Mouse (Mus musculus): ENCODE results near the gene Sgip1. TPM values are rescaled to one million over a fixed set of nuclear protein-coding genes. Genes with fewer than 3 reads are reported as not detected.

The Sgip1 gene
- polyA plus RNA-seq, 1 experiment: 0.35 TPM

DNA sequence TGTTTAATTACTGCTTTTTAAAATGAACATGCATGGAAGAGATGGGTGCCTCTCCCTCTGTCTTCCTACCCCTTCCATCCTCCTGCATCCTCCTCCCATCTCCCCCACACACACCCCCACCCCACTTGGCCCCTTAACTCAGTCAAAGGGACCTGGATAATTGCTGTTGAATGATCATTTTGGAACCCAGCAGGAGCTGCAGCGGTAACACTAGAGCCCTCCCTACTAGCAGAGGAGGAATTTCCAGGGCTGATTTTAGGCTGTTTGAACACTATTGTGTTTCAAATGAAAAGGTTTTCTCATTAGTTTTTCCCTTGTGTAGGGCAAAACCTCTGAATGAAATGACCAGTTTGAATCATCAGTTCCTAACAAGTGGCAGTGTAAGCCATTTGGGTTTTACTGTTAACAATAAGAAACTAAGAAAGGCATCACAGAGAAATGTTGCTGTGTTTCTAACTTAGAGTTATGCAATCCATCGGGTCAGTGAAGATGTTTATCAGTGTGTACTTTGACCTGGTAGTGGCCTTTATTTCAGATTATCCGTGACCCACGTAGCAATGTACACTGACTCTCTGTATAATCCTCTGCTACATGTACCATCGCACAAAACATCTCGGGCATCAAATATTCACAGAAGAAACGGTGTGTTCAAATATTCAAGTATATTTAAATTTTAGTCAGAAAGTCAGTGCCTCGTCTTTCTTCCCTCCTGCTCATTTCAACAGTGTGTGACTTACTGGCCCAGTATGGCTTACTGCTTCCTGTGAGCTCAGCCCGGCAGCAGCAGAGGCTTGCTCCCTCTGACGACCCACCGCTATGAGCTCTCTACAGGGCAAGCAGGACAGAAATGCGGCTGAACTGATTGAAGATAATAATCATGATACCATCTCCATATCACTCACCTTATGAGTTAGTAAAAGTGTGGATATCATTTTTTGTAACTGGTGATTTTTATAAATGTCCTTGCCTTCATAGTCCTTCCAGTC lies 235.5 kb downstream of the Sgip1 start:
- TF ChIP-seq CTCF (IDR thresholded peaks at IDR 0.05; ENCODE audit: extremely low read depth, insufficient read length, insufficient replicate concordance, low read depth, low read length) (no peak), POLR2A (IDR thresholded peaks at IDR 0.05; ENCODE audit: low read depth, low read length) (no peak)
- no peak overlapping the region for H3K27ac ChIP-seq (ENCODE audit: insufficient read depth, low read depth, low read length)
- WGBS: 57% methylated on average over 12 of the region's 12 CpGs

DNA sequence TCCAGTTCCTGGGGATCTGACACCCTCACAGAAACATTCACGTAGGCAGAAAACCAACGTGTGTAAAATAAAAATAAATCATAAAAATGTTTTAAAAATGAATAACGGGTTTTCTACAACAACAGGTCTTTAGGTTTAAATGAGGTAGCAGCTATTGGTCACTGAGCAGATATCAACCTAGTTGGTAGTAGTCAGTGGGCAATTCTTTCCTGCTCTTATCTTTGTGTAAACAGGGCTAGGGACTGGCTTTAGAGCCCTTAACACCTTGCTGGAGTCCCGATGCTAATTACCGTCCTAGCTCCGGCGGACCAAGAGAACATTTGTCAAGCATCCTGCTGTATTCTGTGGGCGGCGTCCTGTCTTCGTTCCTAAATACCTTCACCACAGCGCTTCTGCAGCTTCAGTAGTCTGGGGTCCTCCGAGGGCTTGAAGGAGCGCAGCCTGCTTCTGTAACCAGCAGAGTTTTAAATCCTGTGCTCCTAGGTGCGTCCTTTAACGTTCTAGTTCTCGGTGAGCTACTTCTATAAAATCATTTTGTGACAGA lies 236.8 kb downstream of the Sgip1 start:
- 15% methylated on average over 16 of the region's 16 CpGs for WGBS
- 0 out of 2 replicates have a peak, but pooled peaks cover 2% of the 10 kb centered on the region for H3K4me1 ChIP-seq (ENCODE audit: control insufficient read depth, insufficient read depth, insufficient read length, low read length)
- TF ChIP-seq CTCF (IDR thresholded peaks at IDR 0.05; ENCODE audit: extremely low read depth, insufficient read length, insufficient replicate concordance, low read depth, low read length): no peak
- TF ChIP-seq POLR2A (IDR thresholded peaks at IDR 0.05; ENCODE audit: low read depth, low read length): no peak
- no peaks in the 10 kb centered on the region for H3K36me3 ChIP-seq (ENCODE audit: control insufficient read depth, insufficient read depth, low read length)
- peaks cover 11% of the 10 kb centered on the region; the same call in 1 of the 2 replicates for H3K27me3 ChIP-seq (ENCODE audit: control insufficient read depth, insufficient read depth, low read length)
- H3K27ac ChIP-seq (ENCODE audit: insufficient read depth, low read depth, low read length): no peak overlapping the region
- H3K4me3 ChIP-seq (ENCODE audit: low read depth, low read length): no peak overlapping the region

More for the DNA sequence above, 235.5 kb downstream of the Sgip1 start:
- H3K4me1 ChIP-seq (ENCODE audit: control insufficient read depth, insufficient read depth, insufficient read length, low read length): 0 out of 2 replicates have a peak, but pooled peaks cover 2% of the 10 kb centered on the region
- no peak overlapping the region for H3K4me3 ChIP-seq (ENCODE audit: low read depth, low read length)
- no peaks in the 10 kb centered on the region for H3K36me3 ChIP-seq (ENCODE audit: control insufficient read depth, insufficient read depth, low read length)
- peaks cover 11% of the 10 kb centered on the region; the same call in 1 of the 2 replicates for H3K27me3 ChIP-seq (ENCODE audit: control insufficient read depth, insufficient read depth, low read length)

DNA sequence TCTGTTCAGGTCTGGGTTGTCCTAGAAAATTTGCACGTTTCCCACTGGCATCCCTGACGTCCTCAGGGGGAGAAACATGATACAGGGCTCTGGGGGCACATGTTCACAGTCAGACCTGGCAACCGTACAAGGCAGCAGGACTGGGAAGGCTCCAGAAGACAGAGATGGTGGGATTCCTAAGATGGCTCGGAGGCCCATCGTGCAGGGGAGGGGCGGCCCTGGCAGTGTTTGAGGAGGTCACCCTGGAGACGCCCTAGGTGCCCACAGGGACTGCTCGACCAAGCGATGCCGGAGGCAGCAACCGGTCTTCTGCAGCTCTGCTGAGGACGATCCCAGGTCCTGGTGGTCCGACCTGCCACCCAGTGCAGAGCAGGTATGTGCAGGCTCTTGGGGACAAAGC lies 237.3 kb downstream of the Sgip1 start, which contains the start of gene Tctex1d1:
Tctex1d1 (plus strand) TSS at position 167 of the 400 bp plus-strand sequence.
- Histone ChIP-seq H3K36me3 (ENCODE audit: control insufficient read depth, insufficient read depth, low read length) (no peaks in the 10 kb centered on the region), H3K4me3 (ENCODE audit: low read depth, low read length) (peak within 1 kb of the TSS; percentile 5; the same call in 1 of the 2 replicates), H3K27me3 (ENCODE audit: control insufficient read depth, insufficient read depth, low read length) (peaks cover 11% of the 10 kb centered on the region; the same call in 1 of the 2 replicates), H3K27ac (ENCODE audit: insufficient read depth, low read depth, low read length) (no peak within 1 kb of the TSS), H3K4me1 (ENCODE audit: control insufficient read depth, insufficient read depth, insufficient read length, low read length) (0 out of 2 replicates have a peak, but pooled peaks cover 2% of the 10 kb centered on the region)
- TF ChIP-seq POLR2A (IDR thresholded peaks at IDR 0.05; ENCODE audit: low read depth, low read length): no peak
- no peak for TF ChIP-seq CTCF (IDR thresholded peaks at IDR 0.05; ENCODE audit: extremely low read depth, insufficient read length, insufficient replicate concordance, low read depth, low read length)
- 6% methylated on average over 13 of the region's 13 CpGs for WGBS

DNA sequence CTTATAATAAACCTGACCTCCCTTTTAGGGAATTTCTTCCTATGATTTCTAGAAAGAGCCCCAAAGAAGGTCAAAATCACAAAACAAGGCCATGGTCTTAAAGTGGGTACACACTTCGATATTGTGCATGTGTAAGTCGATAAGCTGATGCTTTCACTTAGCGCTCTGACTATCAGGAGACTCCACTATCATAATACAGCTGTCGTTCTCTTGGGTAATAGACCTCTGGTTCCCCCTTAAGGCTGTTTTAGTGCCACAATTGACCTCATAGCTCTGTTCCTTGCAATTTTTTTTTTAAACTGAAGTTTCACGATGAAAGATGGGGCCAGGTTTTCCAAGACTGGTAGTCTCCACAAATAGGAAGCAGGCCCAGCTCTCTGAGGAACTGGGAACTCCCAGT lies 238.3 kb downstream of the Sgip1 start:
- WGBS: 44% methylated on average over 5 of the region's 5 CpGs
- H3K4me3 ChIP-seq (ENCODE audit: low read depth, low read length): no peak overlapping the region
- TF ChIP-seq CTCF (IDR thresholded peaks at IDR 0.05; ENCODE audit: extremely low read depth, insufficient read length, insufficient replicate concordance, low read depth, low read length): no peak
- no peak for TF ChIP-seq POLR2A (IDR thresholded peaks at IDR 0.05; ENCODE audit: low read depth, low read length)
- 0 out of 2 replicates have a peak, but pooled peaks cover 2% of the 10 kb centered on the region for H3K4me1 ChIP-seq (ENCODE audit: control insufficient read depth, insufficient read depth, insufficient read length, low read length)
- no peak overlapping the region for H3K27ac ChIP-seq (ENCODE audit: insufficient read depth, low read depth, low read length)
- H3K27me3 ChIP-seq (ENCODE audit: control insufficient read depth, insufficient read depth, low read length): peaks cover 11% of the 10 kb centered on the region; the same call in 1 of the 2 replicates
- H3K36me3 ChIP-seq (ENCODE audit: control insufficient read depth, insufficient read depth, low read length): no peaks in the 10 kb centered on the region

DNA sequence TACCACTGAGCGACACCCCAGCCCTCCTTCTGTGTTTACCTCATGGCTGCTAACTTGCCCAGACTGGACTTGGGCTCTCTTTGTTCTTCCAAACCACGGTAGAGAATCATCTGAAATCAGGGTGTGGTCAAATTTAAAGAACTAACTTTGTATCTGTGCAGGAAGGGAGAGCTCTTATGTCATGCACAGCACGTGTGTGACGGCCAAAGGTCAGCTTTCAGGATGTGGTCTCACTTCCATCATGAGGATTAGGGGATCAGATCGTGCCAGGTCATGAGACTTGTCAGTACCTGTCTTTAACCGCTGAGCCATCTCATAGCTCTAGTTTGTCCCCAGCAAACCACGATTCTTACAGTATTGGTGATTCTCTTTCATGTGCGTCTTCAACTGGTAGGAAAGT lies 240.6 kb downstream of the Sgip1 start:
- Histone ChIP-seq H3K4me1 (ENCODE audit: control insufficient read depth, insufficient read depth, insufficient read length, low read length) (0 out of 2 replicates have a peak, but pooled peaks cover 2% of the 10 kb centered on the region), H3K27me3 (ENCODE audit: control insufficient read depth, insufficient read depth, low read length) (peaks cover 11% of the 10 kb centered on the region; the same call in 1 of the 2 replicates), H3K4me3 (ENCODE audit: low read depth, low read length) (no peak overlapping the region), H3K27ac (ENCODE audit: insufficient read depth, low read depth, low read length) (no peak overlapping the region), H3K36me3 (ENCODE audit: control insufficient read depth, insufficient read depth, low read length) (no peaks in the 10 kb centered on the region)
- 63% methylated on average over 8 of the region's 8 CpGs for WGBS
- TF ChIP-seq POLR2A (IDR thresholded peaks at IDR 0.05; ENCODE audit: low read depth, low read length) (no peak), CTCF (IDR thresholded peaks at IDR 0.05; ENCODE audit: extremely low read depth, insufficient read length, insufficient replicate concordance, low read depth, low read length) (no peak)

DNA sequence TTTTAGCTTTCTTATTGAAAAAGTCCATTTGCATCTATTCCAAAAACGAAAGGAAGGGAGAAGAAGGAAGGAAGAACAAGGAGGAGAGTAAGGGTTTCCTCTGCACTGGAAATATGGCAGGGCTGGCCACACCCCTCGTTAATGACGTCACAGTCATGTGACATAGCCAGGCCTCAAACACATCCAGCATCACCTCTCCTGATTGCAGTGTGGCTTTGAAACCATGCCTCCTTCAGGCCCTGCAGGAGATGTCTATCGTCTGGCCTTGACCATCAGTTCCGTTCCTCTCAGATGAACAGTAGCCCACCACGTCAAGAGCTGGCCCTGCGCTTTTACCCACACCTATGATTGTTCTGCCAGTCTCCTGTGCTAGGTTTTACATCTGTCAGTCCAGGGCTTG lies 245.1 kb downstream of the Sgip1 start:
- TF ChIP-seq CTCF (IDR thresholded peaks at IDR 0.05; ENCODE audit: extremely low read depth, insufficient read length, insufficient replicate concordance, low read depth, low read length) (no peak), POLR2A (IDR thresholded peaks at IDR 0.05; ENCODE audit: low read depth, low read length) (no peak)
- Histone ChIP-seq H3K36me3 (ENCODE audit: control insufficient read depth, insufficient read depth, low read length) (no peaks in the 10 kb centered on the region), H3K4me1 (ENCODE audit: control insufficient read depth, insufficient read depth, insufficient read length, low read length) (no peaks in the 10 kb centered on the region), H3K27ac (ENCODE audit: insufficient read depth, low read depth, low read length) (no peak overlapping the region), H3K4me3 (ENCODE audit: low read depth, low read length) (no peak overlapping the region), H3K27me3 (ENCODE audit: control insufficient read depth, insufficient read depth, low read length) (no peaks in the 10 kb centered on the region)
- 70% methylated on average over 7 of the region's 7 CpGs for WGBS

DNA sequence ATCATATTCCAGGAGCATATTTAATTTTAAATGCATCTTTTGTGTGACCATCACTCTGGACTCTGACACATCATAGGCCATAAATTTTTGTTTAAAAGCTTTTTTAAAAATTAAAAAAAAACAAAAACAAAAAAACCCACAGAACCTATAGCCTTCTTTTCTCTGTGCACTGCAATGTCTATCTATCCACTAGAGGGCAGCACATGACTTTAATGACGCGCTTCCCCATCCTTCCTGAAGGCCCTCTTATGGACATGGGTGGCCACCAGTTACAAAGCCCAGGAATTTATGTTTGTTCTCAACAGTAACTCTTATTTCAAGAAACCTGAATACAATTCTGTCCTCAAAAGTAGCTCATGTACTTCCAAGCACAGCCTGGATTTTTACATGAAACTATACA lies 245.8 kb downstream of the Sgip1 start:
- H3K27me3 ChIP-seq (ENCODE audit: control insufficient read depth, insufficient read depth, low read length): no peaks in the 10 kb centered on the region
- 3% methylated on average over 2 of the region's 2 CpGs for WGBS
- no peaks in the 10 kb centered on the region for H3K36me3 ChIP-seq (ENCODE audit: control insufficient read depth, insufficient read depth, low read length)
- no peaks in the 10 kb centered on the region for H3K4me1 ChIP-seq (ENCODE audit: control insufficient read depth, insufficient read depth, insufficient read length, low read length)
- no peak for TF ChIP-seq POLR2A (IDR thresholded peaks at IDR 0.05; ENCODE audit: low read depth, low read length)
- TF ChIP-seq CTCF (IDR thresholded peaks at IDR 0.05; ENCODE audit: extremely low read depth, insufficient read length, insufficient replicate concordance, low read depth, low read length): peak; percentile 57; the same call in 1 of the 2 replicates
- no peak overlapping the region for H3K4me3 ChIP-seq (ENCODE audit: low read depth, low read length)
- H3K27ac ChIP-seq (ENCODE audit: insufficient read depth, low read depth, low read length): no peak overlapping the region

Data from small intestine, adult 2 months (tissue).